Mouse (Mus musculus) frontal cortex, postnatal 10 days (tissue): ENCODE measurements around the gene Gca.
A peak's percentile ranks its signal among the peaks of the same experiment; 100 is the strongest.

Source experiments
- DNase-seq, 2 experiments: peaks; one replicate each; pipeline ENCODE4 v3.0.0; 2022; ENCODE audit warnings: low spot score in 2 of 2, mixed read lengths in 1 of 2

Gene Gca

GRCm38 (mm10) chr2:62664135-62664670, at the start of gene Gca:
TSS of gene Gca (plus strand) at chr2:62664285.
- peak; percentile 61 to 76 for DNase-seq

GRCm38 (mm10) chr2:62618934-62619341, 45.1 kb upstream of the Gca start:
- no peak for DNase-seq

GRCm38 (mm10) chr2:62619679-62620078, 44.4 kb upstream of the Gca start:
- no peak for DNase-seq

GRCm38 (mm10) chr2:62623024-62623441, 41.1 kb upstream of the Gca start:
- no peak for DNase-seq

- no peak for DNase-seq
Measured at GRCm38 (mm10) chr2:62627728-62628127, 36.4 kb upstream of the Gca start.

GRCm38 (mm10) chr2:62628356-62628755, 35.7 kb upstream of the Gca start:
- peak in 1 of 2 experiments; percentile 41 for DNase-seq

GRCm38 (mm10) chr2:62630446-62630845, 33.6 kb upstream of the Gca start:
- no peak for DNase-seq

- no peak for DNase-seq
Measured at GRCm38 (mm10) chr2:62639869-62640268, 24.2 kb upstream of the Gca start.

- DNase-seq, result no peak
Measured at GRCm38 (mm10) chr2:62643405-62644305, 20.4 kb upstream of the Gca start.

GRCm38 (mm10) chr2:62644891-62645290, 19.2 kb upstream of the Gca start:
- DNase-seq, result no peak

GRCm38 (mm10) chr2:62645475-62645874, 18.6 kb upstream of the Gca start:
- no peak for DNase-seq

GRCm38 (mm10) chr2:62646014-62646645, 18.0 kb upstream of the Gca start, which contains the start of gene Ifih1:
TSS of gene Ifih1 (minus strand) at chr2:62646255.
- DNase-seq, result no peak

GRCm38 (mm10) chr2:62646671-62647289, 17.3 kb upstream of the Gca start:
- no peak for DNase-seq

GRCm38 (mm10) chr2:62651890-62652289, 12.2 kb upstream of the Gca start:
- no peak for DNase-seq

- no peak for DNase-seq
Measured at GRCm38 (mm10) chr2:62652466-62652865, 11.6 kb upstream of the Gca start.

- peak; percentile 41 to 63 for DNase-seq
Measured at GRCm38 (mm10) chr2:62654519-62655338, 9.4 kb upstream of the Gca start.

- no peak for DNase-seq
Measured at GRCm38 (mm10) chr2:62656072-62656471, 8.0 kb upstream of the Gca start.

GRCm38 (mm10) chr2:62660565-62660964, 3.5 kb upstream of the Gca start:
- no peak for DNase-seq

GRCm38 (mm10) chr2:62662560-62662959, 1.5 kb upstream of the Gca start:
- no peak for DNase-seq

GRCm38 (mm10) chr2:62664839-62665238, 754 bp downstream of the Gca start:
- no peak for DNase-seq

- DNase-seq, result no peak
Measured at GRCm38 (mm10) chr2:62665536-62665935, 1.5 kb downstream of the Gca start.
